Mouse (Mus musculus) heart, embryonic 14.5 days (tissue): ENCODE data around the gene Sufu. TPM values are rescaled to one million over a fixed set of nuclear protein-coding genes. Genes with fewer than 3 reads are reported as not detected.

Experiments used
- ATAC-seq: fragments of 200-750 bp; cut with Nextera tagmentation; 2 replicates; pipeline ENCODE4 v1.8.0; 2017; ENCODE audit warnings: low read depth, moderate TSS enrichment; ENCODE audit not compliant: insufficient number of reproducible peaks, insufficient read depth, low FRiP score
- H3K27ac ChIP-seq, 2 experiments: fragments of 200-500 bp in 1 of 2; fragments of 300-500 bp in 1 of 2; sonication (generic) in 1 of 2; replicated peaks in 1 of 2; 2 replicates each; pipeline ENCODE4 v1.5.1; 2012 to 2014; ENCODE audit warnings: low read depth in 2 of 2, low read length in 2 of 2, control low read depth in 1 of 2, mild to moderate bottlenecking in 1 of 2, mixed read lengths in 1 of 2; ENCODE audit not compliant: control insufficient read depth in 1 of 2, insufficient read depth in 1 of 2
- H3K27me3 ChIP-seq: fragments of 300-500 bp; sonication (generic); 2 replicates; pipeline ENCODE4 v1.6.1; 2014; ENCODE audit warnings: mild to moderate bottlenecking, low read length, control low read depth; ENCODE audit not compliant: control insufficient read depth, insufficient read depth
- H3K36me3 ChIP-seq: fragments of 300-500 bp; sonication (generic); 2 replicates; pipeline ENCODE4 v1.6.1; 2014; ENCODE audit warnings: mild to moderate bottlenecking, control low read depth, low read length, mixed read lengths; ENCODE audit not compliant: control insufficient read depth, insufficient read depth
- H3K4me1 ChIP-seq, 2 experiments: fragments of 200-500 bp in 1 of 2; fragments of 300-500 bp in 1 of 2; sonication (generic) in 1 of 2; 2 replicates each; pipeline ENCODE4 v1.6.1; 2012 to 2014; ENCODE audit warnings: low read length in 2 of 2, control low read depth in 1 of 2, mixed read lengths in 1 of 2; ENCODE audit not compliant: control insufficient read depth in 2 of 2, insufficient read depth in 2 of 2
- H3K4me2 ChIP-seq: fragments of 300-500 bp; sonication (generic); 2 replicates; pipeline ENCODE4 v1.6.1; 2014; ENCODE audit warnings: mild to moderate bottlenecking, low read length
- H3K4me3 ChIP-seq, 2 experiments: fragments of 200-500 bp in 1 of 2; fragments of 300-500 bp in 1 of 2; sonication (generic) in 1 of 2; 2 replicates each; pipeline ENCODE4 v1.5.1; 2012 to 2014; ENCODE audit warnings: low read length in 2 of 2, mild to moderate bottlenecking in 2 of 2, control low read depth in 1 of 2, low read depth in 1 of 2, moderate library complexity in 1 of 2; ENCODE audit not compliant: control insufficient read depth in 1 of 2, insufficient read depth in 1 of 2
- H3K9ac ChIP-seq: fragments of 300-500 bp; sonication (generic); 2 replicates; pipeline ENCODE4 v1.6.1; 2014; ENCODE audit warnings: mild to moderate bottlenecking, low read length
- H3K9me3 ChIP-seq: fragments of 300-500 bp; sonication (generic); 2 replicates; pipeline ENCODE4 v1.6.1; 2016; ENCODE audit warnings: low read length, control low read depth; ENCODE audit not compliant: control insufficient read depth
- WGBS: fragments of 180-500 bp; shearing (Covaris S2); extraction: QIAGEN DNeasy Blood & Tissue Kit; methylation state at CpG from one replicate; pipeline ENCODE4 v1.1.7; 2014; 5-methylcytosine and 5-hydroxymethylcytosine counted together
- polyA plus RNA-seq: library from polyadenylated mRNA; unstranded; fragments of >200 nt; fragmentation: Nextera tagmentation; extraction: Ambion mirVana; gene quantifications from 2 replicates; pipeline ENCODE4 v1.2.1, GENCODE M21; 2014

Gene Sufu
- 18.3 and 18.8 TPM in 2 replicates for polyA plus RNA-seq

- peak within 1 kb of the TSS; percentile 74 for H3K4me2 ChIP-seq
- WGBS = under 1% methylated on average over 56 of the region's 57 CpGs
- H3K27me3 ChIP-seq = no peaks in the 10 kb centered on the region
- peak; percentile 88 for ATAC-seq
- H3K4me3 ChIP-seq = peak within 1 kb of the TSS; percentile 89 to 92
- peak within 1 kb of the TSS; percentile 93 for H3K9ac ChIP-seq
- no peaks in the 10 kb centered on the region for H3K9me3 ChIP-seq
- H3K27ac ChIP-seq = peak within 1 kb of the TSS; percentile 68 to 79
- peaks cover 21 to 41% of the 10 kb centered on the region in 2 experiments for H3K4me1 ChIP-seq
- peaks cover 7% of the 10 kb centered on the region for H3K36me3 ChIP-seq
These were observed at the start of gene Sufu for GRCm38 (mm10) chr19:46396686-46397435. TSS of gene Sufu (plus strand) at chr19:46396896.

GRCm38 (mm10) chr19:46347146-46347545 lies 49.5 kb upstream of the Sufu start:
- Histone ChIP-seq H3K9me3 (no peaks in the 10 kb centered on the region), H3K27ac (no peak overlapping the region), H3K27me3 (peaks cover 17% of the 10 kb centered on the region), H3K4me2 (no peak overlapping the region), H3K36me3 (no peaks in the 10 kb centered on the region), H3K4me1 (peaks cover 2 to 3% of the 10 kb centered on the region in 2 experiments; a peak in 1 of 4 replicates), H3K9ac (no peak overlapping the region), H3K4me3 (no peak overlapping the region)
- 100% methylated on average over 1 of the region's 1 CpGs for WGBS
- ATAC-seq = no peak

- H3K27me3 ChIP-seq = peaks cover 19% of the 10 kb centered on the region
- H3K9me3 ChIP-seq = no peaks in the 10 kb centered on the region
- H3K9ac ChIP-seq = peak overlapping the region; percentile 83
- no peak for ATAC-seq
- H3K4me1 ChIP-seq = peaks cover 2 to 3% of the 10 kb centered on the region in 2 experiments; a peak in 1 of 4 replicates
- H3K4me2 ChIP-seq = peak overlapping the region; percentile 98
- peak overlapping the region; percentile 23 to 67; a peak in 2 of 4 replicates for H3K27ac ChIP-seq
- peak overlapping the region; percentile 68 to 73 for H3K4me3 ChIP-seq
- H3K36me3 ChIP-seq = no peaks in the 10 kb centered on the region
- WGBS = 32% methylated on average over 14 of the region's 14 CpGs
These were observed 48.6 kb upstream of the Sufu start for GRCm38 (mm10) chr19:46347936-46348668.

- ATAC-seq = peak; percentile 43; the same call in 1 of the 2 replicates
- Histone ChIP-seq H3K4me2 (peak overlapping the region; percentile 98), H3K4me3 (peak overlapping the region; percentile 68 to 73), H3K36me3 (no peaks in the 10 kb centered on the region), H3K4me1 (peaks cover 2 to 3% of the 10 kb centered on the region in 2 experiments; a peak in 1 of 4 replicates), H3K9ac (peak overlapping the region; percentile 83), H3K27ac (peak overlapping the region; percentile 23 to 67; a peak in 2 of 4 replicates), H3K9me3 (no peaks in the 10 kb centered on the region), H3K27me3 (peaks cover 22% of the 10 kb centered on the region)
- under 1% methylated on average over 78 of the region's 78 CpGs for WGBS
These were observed 47.8 kb upstream of the Sufu start for GRCm38 (mm10) chr19:46348761-46349458.

- Histone ChIP-seq H3K9ac (peak overlapping the region; percentile 83), H3K4me2 (peak overlapping the region; percentile 98), H3K36me3 (no peaks in the 10 kb centered on the region), H3K27me3 (peaks cover 17% of the 10 kb centered on the region), H3K4me3 (peak overlapping the region; percentile 68 to 73), H3K9me3 (no peaks in the 10 kb centered on the region), H3K27ac (no peak overlapping the region), H3K4me1 (peaks cover 2 to 3% of the 10 kb centered on the region in 2 experiments; a peak in 1 of 4 replicates)
- WGBS = 19% methylated on average over 6 of the region's 6 CpGs
- no peak for ATAC-seq
These were observed 47.1 kb upstream of the Sufu start for GRCm38 (mm10) chr19:46349550-46349949.

- Histone ChIP-seq H3K9ac (peak within 1 kb of the TSS; percentile 83), H3K4me2 (peak within 1 kb of the TSS; percentile 98), H3K4me3 (peak within 1 kb of the TSS; percentile 68 to 73), H3K4me1 (peaks cover 2 to 3% of the 10 kb centered on the region in 2 experiments; a peak in 1 of 4 replicates), H3K27me3 (peaks cover 15% of the 10 kb centered on the region), H3K27ac (peak within 1 kb of the TSS in 1 of 2 experiments; percentile 67; a peak in 1 of 4 replicates), H3K36me3 (no peaks in the 10 kb centered on the region), H3K9me3 (no peaks in the 10 kb centered on the region)
- 49% methylated on average over 10 of the region's 10 CpGs for WGBS
- ATAC-seq = no peak
These were observed 46.3 kb upstream of the Sufu start, which contains the start of gene 2310034G01Rik for GRCm38 (mm10) chr19:46350168-46350932. TSS of gene 2310034G01Rik (minus strand) at chr19:46350302.
